Mouse (Mus musculus) CH12.LX (cell line): ENCODE results near the gene Galnt17. TPM values are rescaled to one million over a fixed set of nuclear protein-coding genes. Genes with fewer than 3 reads are reported as not detected.

Experiments used
- DNase-seq: peaks from one replicate; pipeline ENCODE4 v3.0.0-alpha.2; 2013; ENCODE audit errors: extremely low read depth
- H3K27ac ChIP-seq: 2 replicates; pipeline ENCODE4 v1.5.1; 2012; ENCODE audit warnings: low read depth, mild to moderate bottlenecking, control low read depth, moderate library complexity; ENCODE audit not compliant: insufficient read depth
- H3K27me3 ChIP-seq: replicated peaks from 2 replicates; pipeline ENCODE3; 2012; ENCODE audit warnings: inconsistent platforms
- H3K36me3 ChIP-seq, 2 experiments: replicated peaks in 1 of 2; 2 replicates each; pipeline versions ENCODE3 to v1.6.1; 2012; ENCODE audit warnings: inconsistent platforms in 1 of 2, low read length in 1 of 2, mild to moderate bottlenecking in 1 of 2, mixed read lengths in 1 of 2, moderate library complexity in 1 of 2; ENCODE audit not compliant: control insufficient read depth in 1 of 2, insufficient read depth in 1 of 2
- H3K4me1 ChIP-seq, 2 experiments: 2 replicates each; pipeline ENCODE4 v1.6.1; 2012; ENCODE audit warnings: inconsistent platforms in 1 of 2, moderate library complexity in 1 of 2; ENCODE audit not compliant: insufficient read depth in 2 of 2, control insufficient read depth in 1 of 2
- H3K4me2 ChIP-seq: 2 replicates; pipeline ENCODE4 v1.6.1; 2012; ENCODE audit warnings: low read depth, mild to moderate bottlenecking, control low read depth; ENCODE audit not compliant: poor library complexity, insufficient read depth, severe bottlenecking
- H3K4me3 ChIP-seq, 3 experiments: fragments of 150-350 bp in 1 of 3; sonication (generic) in 1 of 3; replicated peaks in 1 of 3; 2 replicates each; pipeline versions ENCODE3 to v1.5.1; 2011 to 2012; ENCODE audit warnings: low read depth in 2 of 3, low read length in 2 of 3, mild to moderate bottlenecking in 2 of 3, moderate library complexity in 2 of 3, control low read depth in 1 of 3, improper control_type of control experiment in 1 of 3, inconsistent platforms in 1 of 3, mixed read lengths in 1 of 3; ENCODE audit not compliant: poor library complexity in 1 of 3
- H3K79me2 ChIP-seq: replicated peaks from 2 replicates; pipeline ENCODE4 v1.6.1; 2012; ENCODE audit warnings: mild to moderate bottlenecking, moderate library complexity; ENCODE audit not compliant: control insufficient read depth, poor library complexity, insufficient read depth, severe bottlenecking; ENCODE audit errors: extremely low read depth
- H3K9ac ChIP-seq: 2 replicates; pipeline ENCODE4 v1.6.1; 2012; ENCODE audit warnings: low read depth, mild to moderate bottlenecking, control low read depth, moderate library complexity; ENCODE audit not compliant: insufficient read depth
- H3K9me3 ChIP-seq: replicated peaks from 2 replicates; pipeline ENCODE3; 2012; ENCODE audit warnings: low read length, inconsistent platforms, mixed read lengths
- BHLHE40 ChIP-seq: IDR thresholded peaks from 2 replicates; pipeline ENCODE4 v1.6.1; 2011; ENCODE audit warnings: mild to moderate bottlenecking, low read depth, low read length, improper control_type of control experiment
- CTCF ChIP-seq, 2 experiments: IDR thresholded peaks in 1 of 2; conservative IDR thresholded peaks in 1 of 2; 2 replicates each; pipeline ENCODE4 v1.5.1; 2011 to 2012; ENCODE audit warnings: low read depth in 2 of 2, low read length in 2 of 2, improper control_type of control experiment in 1 of 2, inconsistent platforms in 1 of 2, mild to moderate bottlenecking in 1 of 2, moderate library complexity in 1 of 2
- EP300 ChIP-seq: IDR thresholded peaks from 2 replicates; pipeline ENCODE4 v1.6.1; 2011; ENCODE audit warnings: low read length, improper control_type of control experiment
- ETS1 ChIP-seq: conservative IDR thresholded peaks from 2 replicates; pipeline ENCODE4 v1.6.1; 2012; ENCODE audit warnings: low read depth, mild to moderate bottlenecking, inconsistent platforms, low read length, improper control_type of control experiment, moderate library complexity
- GABPA ChIP-seq: IDR thresholded peaks from 2 replicates; pipeline ENCODE4 v1.6.1; 2012; ENCODE audit warnings: low read depth, low read length, improper control_type of control experiment, inconsistent platforms; ENCODE audit not compliant: insufficient replicate concordance
- HCFC1 ChIP-seq: IDR thresholded peaks from 2 replicates; pipeline ENCODE4 v1.6.1; 2012; ENCODE audit warnings: low read depth, mild to moderate bottlenecking, inconsistent platforms, low read length, improper control_type of control experiment
- IRF4 ChIP-seq: IDR thresholded peaks from 2 replicates; pipeline ENCODE4 v1.6.1; 2014; ENCODE audit warnings: low read depth, mild to moderate bottlenecking, inconsistent platforms, low read length, improper control_type of control experiment
- JUN ChIP-seq: IDR thresholded peaks from 2 replicates; pipeline ENCODE4 v1.6.1; 2011; ENCODE audit warnings: low read depth, mild to moderate bottlenecking, low read length, improper control_type of control experiment, moderate library complexity; ENCODE audit not compliant: insufficient read depth
- JUND ChIP-seq: conservative IDR thresholded peaks from 2 replicates; pipeline ENCODE4 v1.6.1; 2011; ENCODE audit warnings: low read depth, low read length, improper control_type of control experiment
- KAT2A ChIP-seq: IDR thresholded peaks from 2 replicates; pipeline ENCODE4 v1.6.1; 2012; ENCODE audit warnings: low read length, improper control_type of control experiment, inconsistent platforms; ENCODE audit not compliant: insufficient replicate concordance
- MAFK ChIP-seq: IDR thresholded peaks from 2 replicates; pipeline ENCODE4 v1.6.1; 2011; ENCODE audit warnings: low read length, improper control_type of control experiment; ENCODE audit not compliant: insufficient replicate concordance
- MAZ ChIP-seq: IDR thresholded peaks from 2 replicates; pipeline ENCODE4 v1.6.1; 2012; ENCODE audit warnings: low read depth, mild to moderate bottlenecking, inconsistent platforms, low read length, improper control_type of control experiment, moderate library complexity
- MXI1 ChIP-seq: IDR thresholded peaks from 2 replicates; pipeline ENCODE4 v1.6.1; 2011; ENCODE audit warnings: mild to moderate bottlenecking, low read depth, low read length, improper control_type of control experiment
- POLR2A ChIP-seq: IDR thresholded peaks from 2 replicates; pipeline ENCODE4 v1.6.1; 2011; ENCODE audit warnings: low read depth, mild to moderate bottlenecking, improper control_type of control experiment, low read length
- RCOR1 ChIP-seq: conservative IDR thresholded peaks from 2 replicates; pipeline ENCODE4 v1.6.1; 2012; ENCODE audit warnings: low read depth, mild to moderate bottlenecking, inconsistent platforms, low read length, improper control_type of control experiment
- SMC3 ChIP-seq: IDR thresholded peaks from 2 replicates; pipeline ENCODE4 v1.6.1; 2011; ENCODE audit warnings: low read depth, low read length, improper control_type of control experiment
- TBP ChIP-seq: conservative IDR thresholded peaks from 2 replicates; pipeline ENCODE4 v1.6.1; 2011; ENCODE audit warnings: low read depth, low read length, improper control_type of control experiment
- USF1 ChIP-seq: IDR thresholded peaks from 2 replicates; pipeline ENCODE4 v1.6.1; 2014; ENCODE audit warnings: low read depth, mild to moderate bottlenecking, inconsistent platforms, low read length, improper control_type of control experiment
- USF2 ChIP-seq: conservative IDR thresholded peaks from 2 replicates; pipeline ENCODE4 v1.6.1; 2011; ENCODE audit warnings: low read depth, low read length, improper control_type of control experiment
- ZC3H11A ChIP-seq: IDR thresholded peaks from 2 replicates; pipeline ENCODE4 v1.6.1; 2012; ENCODE audit warnings: low read depth, mild to moderate bottlenecking, inconsistent platforms, low read length, improper control_type of control experiment
- ZKSCAN1 ChIP-seq: IDR thresholded peaks from 2 replicates; pipeline ENCODE4 v1.6.1; 2012; ENCODE audit warnings: low read depth, inconsistent platforms, low read length, improper control_type of control experiment, borderline replicate concordance
- ZMIZ1 ChIP-seq: IDR thresholded peaks from 2 replicates; pipeline ENCODE4 v1.6.1; 2012; ENCODE audit warnings: low read depth, mild to moderate bottlenecking, inconsistent platforms, low read length, improper control_type of control experiment
- dilution Hi-C: fragments of 300-500 bp; cut with MboI; formaldehyde crosslinking; loops from 2 replicates; pipeline ENCODE4 v1.14.3; 2020; ENCODE audit warnings: low sequenced_read_pairs; ENCODE audit not compliant: extremely low pct_unique_long_range_greater_than_20kb, extremely low pct_ligation_motif_present
- in situ Hi-C: fragments of 300-500 bp; cut with MboI; formaldehyde crosslinking; loops from 3 replicates; pipeline ENCODE4 v1.14.3; 2019; ENCODE audit warnings: low sequenced_read_pairs, low pct_ligation_motif_present, low pct_unique_long_range_greater_than_20kb, mixed read lengths
- polyA plus RNA-seq: library from polyadenylated mRNA; unstranded; fragments of >175 nt; gene quantifications from 2 replicates; pipeline ENCODE4 v1.2.1, GENCODE M21; 2012; ENCODE audit warnings: low read depth; ENCODE audit not compliant: insufficient read length
- total RNA-seq, 2 experiments: library from RNA; depleted of rRNA; stranded (reverse); fragments of 300-350 nt in 1 of 2; fragments of >200 nt in 1 of 2; gene quantifications; 2 replicates each; pipeline ENCODE4 v1.2.3; 2012 to 2014

Gene Galnt17
- total and polyA plus RNA-seq, 3 experiments: 0.09 TPM; not detected in 2

- peaks cover 83% of the 10 kb centered on the region for H3K9me3 ChIP-seq
- in situ Hi-C loops (no loop called here), dilution Hi-C loops (no loop called here)
- no peak for DNase-seq
- H3K9ac ChIP-seq: no peak overlapping the region
- H3K4me3 ChIP-seq: no peak overlapping the region
- TF ChIP-seq MAZ (no peak), KAT2A (no peak), IRF4 (no peak), POLR2A (no peak), TBP (no peak), RCOR1 (no peak), ZC3H11A (no peak), ETS1 (no peak), JUND (no peak), CTCF (conservative IDR thresholded peaks at IDR 0.05 in 1 of 2, IDR thresholded peaks at IDR 0.05 in 1 of 2; ENCODE audit: low read depth in 2 of 2, low read length in 2 of 2) (no peak), ZKSCAN1 (no peak)
- TF ChIP-seq, all 38 proteins: peak for 0
- Histone ChIP-seq H3K4me1 (no peaks in the 10 kb centered on the region), H3K27ac (no peak overlapping the region), H3K79me2 (no peaks in the 10 kb centered on the region), H3K4me2 (no peak overlapping the region), H3K27me3 (no peaks in the 10 kb centered on the region), H3K36me3 (no peaks in the 10 kb centered on the region)
Measured at GRCm38 (mm10) chr5:131231060-131231459, 77.2 kb downstream of the Galnt17 start.

GRCm38 (mm10) chr5:131229744-131230143 is 78.6 kb downstream of the Galnt17 start:
- Histone ChIP-seq H3K4me2 (no peak overlapping the region), H3K27ac (no peak overlapping the region), H3K4me1 (no peaks in the 10 kb centered on the region), H3K4me3 (no peak overlapping the region), H3K9me3 (peaks cover 75% of the 10 kb centered on the region), H3K79me2 (no peaks in the 10 kb centered on the region), H3K9ac (no peak overlapping the region), H3K36me3 (no peaks in the 10 kb centered on the region), H3K27me3 (no peaks in the 10 kb centered on the region)
- in situ Hi-C loops: no loop called here
- TF ChIP-seq MXI1: no peak
- no peak for TF ChIP-seq EP300
- TF ChIP-seq ZMIZ1: no peak
- TF ChIP-seq USF1: no peak
- TF ChIP-seq MAFK: no peak
- TF ChIP-seq HCFC1: no peak
- no peak for TF ChIP-seq GABPA
- no peak for TF ChIP-seq JUND
- no peak for TF ChIP-seq RCOR1
- TF ChIP-seq BHLHE40: no peak
- TF ChIP-seq USF2: no peak
- no peak for TF ChIP-seq JUN
- no peak for TF ChIP-seq ZKSCAN1
- TF ChIP-seq SMC3: no peak
- DNase-seq: no peak
- dilution Hi-C loops: no loop called here
